In the genomic region with DNA sequence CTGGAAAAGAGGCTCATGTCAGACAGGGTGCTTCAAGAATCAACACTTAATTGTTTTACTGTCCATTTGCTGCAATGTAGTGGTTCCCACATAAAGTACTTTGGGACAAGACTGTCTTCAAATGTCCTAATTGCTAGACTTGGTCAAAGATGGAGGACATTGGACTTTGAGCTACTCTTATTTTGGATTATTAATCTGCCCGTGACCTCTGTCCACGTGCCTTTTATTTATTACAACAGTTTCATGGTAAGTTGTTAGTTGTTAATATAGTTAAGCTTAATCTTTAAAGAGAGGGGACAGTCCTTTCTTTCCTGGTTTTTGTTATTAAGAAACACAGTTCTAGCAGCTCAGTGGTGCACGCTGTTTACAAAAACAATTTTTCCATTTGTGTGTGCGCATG, we compare ENCODE assay signal across 30 mouse cellular contexts. TPM values are rescaled to one million over a fixed set of nuclear protein-coding genes. Genes with fewer than 3 reads are reported as not detected.
"Had no signal": no experiment of that assay in that cellular context is flagged by ENCODE, and none has a peak within 500 bp of the region (broad histone marks: within the 10 kb centered on the region; RNA-seq: fewer than 3 reads in every experiment).

No protein-coding gene starts in this region.

- DNase-seq: cerebellum, adult 2 months; cerebellum, adult 8-10 months; cerebellum, adult 9-10 months; cerebellum, adult 9-11 months; cerebellum, postnatal 10 days; cerebellum, postnatal 14 days; cerebellum, postnatal 25 days; cerebellum, postnatal 36 days; embryo, embryonic 11 days; forebrain, postnatal 0 days; gastrocnemius, adult 2 months; gastrocnemius, postnatal 10 days; gastrocnemius, postnatal 14 days; gastrocnemius, postnatal 25 days; gastrocnemius, postnatal 36 days; heart, adult 18-20 months; heart, adult 2 months had no signal

- H3K9ac ChIP-seq: embryonic facial prominence, embryonic 12.5 days; embryonic facial prominence, embryonic 13.5 days; embryonic facial prominence, embryonic 15.5 days; forebrain, embryonic 12.5 days; forebrain, embryonic 13.5 days; forebrain, embryonic 15.5 days; forebrain, postnatal 0 days had no signal

- H3K4me1 ChIP-seq: embryonic facial prominence, embryonic 10.5 days; embryonic facial prominence, embryonic 12.5 days; embryonic facial prominence, embryonic 13.5 days; embryonic facial prominence, embryonic 15.5 days; forebrain, embryonic 10.5 days; forebrain, embryonic 12.5 days; forebrain, embryonic 13.5 days; forebrain, embryonic 15.5 days had no signal

- H3K4me3 ChIP-seq: embryonic facial prominence, embryonic 10.5 days; embryonic facial prominence, embryonic 12.5 days; embryonic facial prominence, embryonic 13.5 days; embryonic facial prominence, embryonic 15.5 days; erythroblast, embryonic 14.5 days; forebrain, embryonic 10.5 days; forebrain, embryonic 12.5 days; forebrain, embryonic 13.5 days; forebrain, embryonic 15.5 days; gastrocnemius, adult 2 months; heart, adult 2 months had no signal

- H3K36me3 ChIP-seq: embryonic facial prominence, embryonic 10.5 days; embryonic facial prominence, embryonic 12.5 days; embryonic facial prominence, embryonic 13.5 days; embryonic facial prominence, embryonic 15.5 days; forebrain, embryonic 10.5 days; forebrain, embryonic 12.5 days; forebrain, embryonic 15.5 days had no signal

- H3K27ac ChIP-seq: embryonic facial prominence, embryonic 10.5 days; embryonic facial prominence, embryonic 12.5 days; embryonic facial prominence, embryonic 13.5 days; embryonic facial prominence, embryonic 15.5 days; forebrain, embryonic 10.5 days; forebrain, embryonic 12.5 days; forebrain, embryonic 13.5 days; forebrain, embryonic 15.5 days; gastrocnemius, adult 2 months; heart, adult 2 months had no signal

- H3K9me3 ChIP-seq: embryonic facial prominence, embryonic 10.5 days; embryonic facial prominence, embryonic 12.5 days; embryonic facial prominence, embryonic 13.5 days; embryonic facial prominence, embryonic 15.5 days; forebrain, embryonic 10.5 days; forebrain, embryonic 12.5 days; forebrain, embryonic 13.5 days; forebrain, embryonic 15.5 days had no signal

- H3K4me2 ChIP-seq: embryonic facial prominence, embryonic 12.5 days; embryonic facial prominence, embryonic 13.5 days; embryonic facial prominence, embryonic 15.5 days; forebrain, embryonic 12.5 days; forebrain, embryonic 13.5 days; forebrain, embryonic 15.5 days had no signal

- ATAC-seq: forebrain, embryonic 13.5 days; forebrain, embryonic 14.5 days; forebrain, embryonic 15.5 days; forebrain, embryonic 16.5 days; forebrain, postnatal 0 days had no signal

- H3K27me3 ChIP-seq: embryonic facial prominence, embryonic 12.5 days; embryonic facial prominence, embryonic 13.5 days; embryonic facial prominence, embryonic 15.5 days; forebrain, embryonic 12.5 days; forebrain, embryonic 13.5 days; forebrain, embryonic 15.5 days had no signal

RNA-seq across cellular contexts. Expression of a gene that starts 27.4 kb away (rescaled TPM):
- polyA plus RNA-seq: erythroblast, embryonic 14.5 days had no signal

RNA-seq across cellular contexts. Expression of a gene that starts 59.8 kb away (rescaled TPM):
- total RNA-seq: forebrain, postnatal 0 days had no signal
- polyA plus RNA-seq: embryonic facial prominence, embryonic 10.5 days; embryonic facial prominence, embryonic 11.5 days; embryonic facial prominence, embryonic 13.5 days; erythroblast, embryonic 14.5 days; forebrain, embryonic 11.5 days; forebrain, embryonic 12.5 days; forebrain, embryonic 14.5 days; forebrain, embryonic 15.5 days had no signal
